Mouse (Mus musculus): Measurements from ENCODE around the gene Ppm1b. TPM values are rescaled to one million over a fixed set of nuclear protein-coding genes. Genes with fewer than 3 reads are reported as not detected.

Gene Ppm1b
- total and polyA plus RNA-seq, 3 experiments = 45.7 to 51.6 TPM; not detected in 1

DNA sequence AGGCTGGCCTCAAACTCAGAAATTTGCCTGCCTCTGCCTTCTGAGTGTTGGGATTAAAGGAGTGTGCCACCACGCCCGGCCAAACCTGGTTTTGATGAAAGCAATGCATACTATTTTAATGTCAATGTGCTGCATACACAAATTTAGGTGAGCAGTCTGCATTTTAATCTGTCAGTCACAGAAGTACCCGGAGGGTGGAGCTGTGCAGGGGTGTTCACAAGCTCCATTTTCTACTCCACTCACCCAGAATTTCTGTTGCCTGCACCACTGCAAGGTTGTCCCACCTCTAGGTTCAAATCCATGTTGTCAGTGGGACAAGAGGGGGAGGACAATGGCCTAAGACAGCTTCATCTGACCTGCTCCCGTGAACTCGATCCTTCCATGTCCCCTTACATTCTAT is 31.8 kb upstream of the Ppm1b start:
- DNase-seq (ENCODE audit: low read depth, low spot score) = no peak
- no peaks in the 10 kb centered on the region for H3K79me2 ChIP-seq (ENCODE audit: control insufficient read depth, insufficient read depth, low read length, poor library complexity)
- H3K36me3 ChIP-seq (ENCODE audit: control insufficient read depth in 1 of 2, insufficient read depth in 2 of 2, low read length in 2 of 2) = peaks cover 0 to 12% of the 10 kb centered on the region in 2 experiments; a peak in 2 of 4 replicates
- no peak overlapping the region for H3K9ac ChIP-seq (ENCODE audit: control insufficient read depth, low read depth, low read length, poor library complexity, severe bottlenecking)
- TF ChIP-seq ELF1 (IDR thresholded peaks at IDR 0.05; ENCODE audit: low read depth, low read length) (no peak), POLR2AphosphoS5 (IDR thresholded peaks at IDR 0.05; ENCODE audit: borderline replicate concordance, low read depth, low read length) (no peak), MYC (IDR thresholded peaks at IDR 0.05; ENCODE audit: low read depth, low read length) (no peak), MYB (IDR thresholded peaks at IDR 0.05; ENCODE audit: low read depth, low read length) (no peak), GATA1 (IDR thresholded peaks at IDR 0.05; ENCODE audit: low read depth, low read length) (no peak), ZKSCAN1 (IDR thresholded peaks at IDR 0.05; ENCODE audit: low read depth, low read length) (no peak), CHD1 (IDR thresholded peaks at IDR 0.05; ENCODE audit: low read depth, low read length) (no peak), USF1 (IDR thresholded peaks at IDR 0.05; ENCODE audit: low read depth, low read length) (no peak)
- no peak overlapping the region for H3K27ac ChIP-seq (ENCODE audit: control insufficient read depth, low read depth, low read length)
- H3K4me1 ChIP-seq (ENCODE audit: control insufficient read depth in 1 of 2, insufficient read depth in 2 of 2, low read length in 2 of 2) = peaks cover 11 to 26% of the 10 kb centered on the region in 2 experiments
- H3K4me3 ChIP-seq (ENCODE audit: control insufficient read depth in 1 of 2, insufficient read depth in 1 of 2, low read depth in 2 of 2, low read length in 2 of 2) = no peak overlapping the region
- H3K27me3 ChIP-seq (ENCODE audit: control insufficient read depth in 1 of 2, insufficient read depth in 2 of 2, low read length in 2 of 2) = no peaks in the 10 kb centered on the region
- H3K9me3 ChIP-seq (replicated peaks; ENCODE audit: insufficient read depth, low read length) = no peaks in the 10 kb centered on the region

DNA sequence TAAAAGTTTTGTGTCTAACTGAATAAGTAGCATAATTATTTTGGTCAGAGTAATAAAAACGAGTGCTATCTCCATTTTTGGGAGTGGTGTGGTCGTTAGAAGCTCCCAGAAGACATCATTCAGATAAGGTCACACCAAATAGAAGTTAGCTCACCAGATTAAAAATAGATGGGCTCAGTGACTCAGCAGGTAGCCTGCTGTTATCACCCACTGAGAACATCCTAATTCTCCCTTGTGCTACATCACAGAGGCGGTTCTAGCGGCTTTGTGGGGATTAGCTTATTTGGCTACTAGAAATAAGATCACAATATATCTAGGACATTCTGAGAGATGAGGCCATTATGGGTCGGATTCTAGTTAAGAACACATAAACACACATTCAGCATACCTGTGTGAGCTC is 30.3 kb upstream of the Ppm1b start:
- Histone ChIP-seq H3K9ac (ENCODE audit: control insufficient read depth, low read depth, low read length, poor library complexity, severe bottlenecking) (no peak overlapping the region), H3K9me3 (replicated peaks; ENCODE audit: insufficient read depth, low read length) (no peaks in the 10 kb centered on the region), H3K4me1 (ENCODE audit: control insufficient read depth in 1 of 2, insufficient read depth in 2 of 2, low read length in 2 of 2) (peaks cover 11 to 26% of the 10 kb centered on the region in 2 experiments), H3K4me3 (ENCODE audit: control insufficient read depth in 1 of 2, insufficient read depth in 1 of 2, low read depth in 2 of 2, low read length in 2 of 2) (no peak overlapping the region), H3K27ac (ENCODE audit: control insufficient read depth, low read depth, low read length) (no peak overlapping the region), H3K27me3 (ENCODE audit: control insufficient read depth in 1 of 2, insufficient read depth in 2 of 2, low read length in 2 of 2) (no peaks in the 10 kb centered on the region), H3K36me3 (ENCODE audit: control insufficient read depth in 1 of 2, insufficient read depth in 2 of 2, low read length in 2 of 2) (peaks cover 0 to 12% of the 10 kb centered on the region in 2 experiments; a peak in 2 of 4 replicates), H3K79me2 (ENCODE audit: control insufficient read depth, insufficient read depth, low read length, poor library complexity) (no peaks in the 10 kb centered on the region)
- TF ChIP-seq EP300 (IDR thresholded peaks at IDR 0.05; ENCODE audit: low read depth in 1 of 2, low read length in 2 of 2) (peak; percentile 68 to 72), MXI1 (IDR thresholded peaks at IDR 0.05; ENCODE audit: low read depth, low read length) (no peak; the same call in 1 of the 2 replicates), GATA1 (IDR thresholded peaks at IDR 0.05; ENCODE audit: low read depth, low read length) (peak; percentile 78), KAT2A (conservative IDR thresholded peaks at IDR 0.05; ENCODE audit: low read depth, low read length) (no peak), MAZ (IDR thresholded peaks at IDR 0.05; ENCODE audit: low read depth, low read length) (no peak), TCF12 (IDR thresholded peaks at IDR 0.05; ENCODE audit: low read depth, low read length) (0 out of 2 replicates have a peak, but pooled peaks have one; percentile 10), MAFK (IDR thresholded peaks at IDR 0.05; ENCODE audit: borderline replicate concordance, low read depth, low read length) (peak; percentile 37; the same call in 1 of the 2 replicates), MEF2A (IDR thresholded peaks at IDR 0.05; ENCODE audit: extremely low read depth, insufficient replicate concordance, low read depth, low read length, poor library complexity, severe bottlenecking) (peak; percentile 94), ELF1 (IDR thresholded peaks at IDR 0.05; ENCODE audit: low read depth, low read length) (no peak), JUND (IDR thresholded peaks at IDR 0.05; ENCODE audit: low read depth, low read length) (peak; percentile 65; the same call in 1 of the 2 replicates), SIN3A (IDR thresholded peaks at IDR 0.05; ENCODE audit: low read length) (0 out of 2 replicates have a peak, but pooled peaks have one; percentile 40), ETS1 (IDR thresholded peaks at IDR 0.05; ENCODE audit: low read depth, low read length) (peak; percentile 98), GABPA (IDR thresholded peaks at IDR 0.05; ENCODE audit: low read depth, low read length) (peak; percentile 78), ZNF384 (IDR thresholded peaks at IDR 0.05; ENCODE audit: low read depth, low read length) (0 out of 2 replicates have a peak, but pooled peaks have one; percentile 3), RCOR1 (IDR thresholded peaks at IDR 0.05; ENCODE audit: low read depth, low read length) (peak; percentile 45; the same call in 1 of the 2 replicates)
- peak; percentile 77 for DNase-seq (ENCODE audit: low read depth, low spot score)

Data from MEL (cell line).